Comparison of ENCODE assay signal across 8 mouse cellular contexts in the genomic region with DNA sequence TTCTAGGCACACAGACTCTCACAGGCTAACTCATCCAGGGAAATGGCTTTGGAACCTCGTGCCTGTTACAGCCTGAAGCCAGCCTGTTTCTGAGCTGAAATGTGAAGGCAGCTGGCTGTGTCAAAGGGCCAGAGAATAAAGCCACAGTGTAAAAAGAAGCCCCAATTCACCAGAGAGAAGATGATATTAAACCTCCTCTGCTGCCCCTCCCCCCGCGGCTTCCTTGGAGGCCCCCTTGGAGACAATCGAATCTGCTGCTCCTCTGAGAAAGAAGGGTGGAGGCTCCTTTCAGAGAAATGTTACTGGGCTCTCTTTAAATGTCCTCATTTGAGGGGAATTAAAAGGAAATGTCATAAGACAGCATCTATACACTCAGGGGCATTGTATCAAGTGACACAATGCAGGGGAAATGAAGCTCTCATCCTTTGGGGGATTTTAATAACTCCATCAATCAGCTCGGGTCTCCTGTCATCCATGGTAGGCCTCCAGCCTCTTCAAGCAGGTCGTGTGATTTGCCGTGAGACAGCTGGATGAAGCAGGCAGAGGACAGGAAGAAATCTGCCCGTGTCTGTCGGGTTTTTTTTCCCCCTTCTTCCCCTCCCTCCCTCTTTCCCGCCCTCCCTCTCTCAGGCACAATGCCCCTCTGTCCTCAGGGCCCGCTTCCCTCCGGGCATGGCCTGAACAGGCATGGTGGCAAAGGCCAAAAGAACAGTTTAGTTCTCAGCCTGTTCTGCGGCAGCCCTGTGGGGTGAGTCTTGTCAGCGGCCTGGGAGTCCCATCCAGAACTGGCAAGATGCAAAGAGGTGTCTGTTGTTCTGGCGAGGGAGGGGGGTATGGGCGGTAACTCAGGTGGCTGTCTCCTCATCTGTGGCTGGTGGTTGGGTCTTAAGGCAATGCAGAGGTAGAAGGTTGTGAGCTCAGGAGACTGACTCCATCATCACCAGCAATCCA.
DNase-seq lines count a peak whose midpoint lies in the region; ATAC-seq and TF ChIP-seq lines count a peak whose summit lies in the region.

No protein-coding gene starts in this region.

- 0 out of 2 replicates have a peak, but pooled peaks cover 1% of the 10 kb centered on the region for H3K4me1 ChIP-seq in cortical plate, adult 2 months (ENCODE audit: control insufficient read depth, insufficient read depth, low read length)
- H3K4me1 ChIP-seq in forebrain, embryonic 16.5 days (replicated peaks; ENCODE audit: control insufficient read depth, insufficient read depth, low read length) = peaks cover 20% of the 10 kb centered on the region
- peaks cover 15% of the 10 kb centered on the region for H3K4me1 ChIP-seq in midbrain, embryonic 15.5 days

- WGBS in forebrain, embryonic 16.5 days = 14% methylated on average over 16 of the region's 16 CpGs
- WGBS in midbrain, embryonic 15.5 days = 14% methylated on average over 16 of the region's 16 CpGs

- no peak overlapping the region for H3K4me2 ChIP-seq in forebrain, embryonic 16.5 days (ENCODE audit: low read length)
- no peak overlapping the region for H3K4me2 ChIP-seq in midbrain, embryonic 15.5 days

- H3K9me3 ChIP-seq in forebrain, embryonic 16.5 days (ENCODE audit: control insufficient read depth, low read length) = no peaks in the 10 kb centered on the region
- no peaks in the 10 kb centered on the region for H3K9me3 ChIP-seq in midbrain, embryonic 15.5 days

- H3K36me3 ChIP-seq in forebrain, embryonic 16.5 days (ENCODE audit: control insufficient read depth, insufficient read depth) = no peaks in the 10 kb centered on the region
- no peaks in the 10 kb centered on the region for H3K36me3 ChIP-seq in midbrain, embryonic 15.5 days (replicated peaks)

- DNase-seq in layer of hippocampus, adult 8-10 months (ENCODE audit: low spot score in 2 of 2) = peak; percentile 41 to 44
- no peak for DNase-seq in layer of hippocampus, postnatal 10 days (ENCODE audit: low spot score in 2 of 2)
- DNase-seq in B cell, adult 2 months = no peak
- DNase-seq in urinary bladder, postnatal 10 days (ENCODE audit: low spot score) = no peak
- no peak for DNase-seq in adrenal gland, adult 2 months

- peak; percentile 22 for ATAC-seq in forebrain, embryonic 16.5 days
- ATAC-seq in midbrain, embryonic 15.5 days (replicated peaks) = peak; percentile 48; the same call in 1 of the 2 replicates

- H3K9ac ChIP-seq in forebrain, embryonic 16.5 days (replicated peaks; ENCODE audit: low read depth, low read length) = 0 out of 2 replicates have a peak overlapping the region, but pooled peaks have one; percentile 10
- no peak overlapping the region for H3K9ac ChIP-seq in midbrain, embryonic 15.5 days

- no peak for TF ChIP-seq POLR2A in cortical plate, adult 2 months (IDR thresholded peaks at IDR 0.05; ENCODE audit: extremely low read depth, insufficient read depth, low read length)

- TF ChIP-seq CTCF in cortical plate, adult 2 months (IDR thresholded peaks at IDR 0.05; ENCODE audit: extremely low read depth, insufficient read depth, low read length) = no peak

- H3K27me3 ChIP-seq in forebrain, embryonic 16.5 days (replicated peaks; ENCODE audit: control insufficient read depth, insufficient read depth, low read length) = no peaks in the 10 kb centered on the region
- 0 out of 2 replicates have a peak, but pooled peaks cover 8% of the 10 kb centered on the region for H3K27me3 ChIP-seq in midbrain, embryonic 15.5 days (replicated peaks)

- H3K4me3 ChIP-seq in cortical plate, adult 2 months (ENCODE audit: insufficient read depth, low read length) = no peak overlapping the region
- H3K4me3 ChIP-seq in forebrain, embryonic 16.5 days (replicated peaks; ENCODE audit: low read length) = no peak overlapping the region
- no peak overlapping the region for H3K4me3 ChIP-seq in midbrain, embryonic 15.5 days

- H3K27ac ChIP-seq in cortical plate, adult 2 months (ENCODE audit: insufficient read depth, low read length) = peak overlapping the region; percentile 64
- H3K27ac ChIP-seq in forebrain, embryonic 16.5 days (ENCODE audit: low read length) = peak overlapping the region; percentile 41
- peak overlapping the region; percentile 10; the same call in 1 of the 2 replicates for H3K27ac ChIP-seq in midbrain, embryonic 15.5 days

Comparison
In these comparisons a context has a peak if more than half of its experiments do, and no peak if none do; other contexts are left out.
1. DNase-seq: peak in layer of hippocampus, adult 8-10 months (2 of 2); none in layer of hippocampus, postnatal 10 days (0 of 2), B cell, adult 2 months (0 of 2), urinary bladder, postnatal 10 days (single experiment) and adrenal gland, adult 2 months (single experiment).
2. H3K27ac ChIP-seq: peak in every context shown above with its lines; median percentile 64 in cortical plate, adult 2 months; 41 in forebrain, embryonic 16.5 days; 10 in midbrain, embryonic 15.5 days.